Mouse (Mus musculus): ENCODE results near the gene Zmpste24.

Zmpste24 gene

GRCm38 (mm10) chr4:121031440-121031839 is 66.6 kb downstream of the Zmpste24 start:
- DNase-seq (ENCODE audit: low spot score in 2 of 2): no peak

- DNase-seq (ENCODE audit: low spot score in 2 of 2): no peak
These were observed 68.4 kb downstream of the Zmpste24 start for GRCm38 (mm10) chr4:121029632-121030031.

- DNase-seq (ENCODE audit: low spot score in 2 of 2): peak in 1 of 2 experiments; percentile 62
These were observed 69.2 kb downstream of the Zmpste24 start for GRCm38 (mm10) chr4:121028659-121029392.

DNA sequence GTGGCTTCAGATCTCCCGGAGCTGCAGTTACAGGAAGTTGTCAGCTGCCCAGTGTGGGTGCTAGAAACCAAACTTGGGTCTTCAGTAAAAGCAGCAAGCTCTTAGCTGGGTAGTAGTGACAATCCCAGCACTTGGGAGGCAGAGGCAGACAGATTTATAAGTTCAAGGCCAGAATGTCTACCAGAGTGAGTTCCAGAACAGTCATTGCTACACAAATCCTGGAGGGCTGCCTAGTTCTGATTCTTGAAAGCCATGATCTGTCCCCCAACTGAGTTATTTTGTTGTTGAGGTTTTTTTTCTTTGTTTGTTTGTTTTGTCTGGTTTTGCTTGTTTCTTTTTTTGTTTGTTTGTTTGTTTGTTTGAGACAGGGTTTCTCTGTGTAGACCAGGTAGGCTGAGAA is 69.9 kb downstream of the Zmpste24 start:
- no peak for DNase-seq (ENCODE audit: low spot score in 2 of 2)

GRCm38 (mm10) chr4:121025681-121026080 is 72.4 kb downstream of the Zmpste24 start:
- DNase-seq (ENCODE audit: low spot score in 2 of 2): no peak

GRCm38 (mm10) chr4:121023941-121024340 is 74.1 kb downstream of the Zmpste24 start:
- no peak for DNase-seq (ENCODE audit: low spot score in 2 of 2)

DNA sequence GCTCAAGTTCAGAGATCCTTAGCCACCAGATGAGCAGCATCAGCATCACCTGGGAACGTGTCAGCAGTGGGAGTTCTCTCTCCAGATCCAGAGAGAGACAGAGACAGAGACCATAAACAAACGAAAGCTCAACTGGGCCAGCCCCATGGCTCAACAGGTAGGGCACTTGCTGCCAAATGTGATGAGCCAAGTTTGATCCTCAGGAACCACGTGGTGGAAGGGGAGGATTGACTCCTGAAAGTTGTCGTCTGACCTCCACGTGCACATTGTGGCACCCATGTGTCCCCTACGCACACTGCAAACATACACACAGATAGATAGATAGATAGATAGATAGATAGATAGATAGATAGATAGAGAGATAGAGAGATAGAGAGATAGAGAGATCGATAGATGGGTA is 74.6 kb downstream of the Zmpste24 start:
- no peak for DNase-seq (ENCODE audit: low spot score in 2 of 2)

GRCm38 (mm10) chr4:121021911-121022310 is 76.1 kb downstream of the Zmpste24 start:
- DNase-seq (ENCODE audit: low spot score in 2 of 2): no peak

- DNase-seq (ENCODE audit: low spot score in 2 of 2): peak in 1 of 2 experiments; percentile 71
These were observed 77.8 kb downstream of the Zmpste24 start for GRCm38 (mm10) chr4:121020040-121020790.

DNA sequence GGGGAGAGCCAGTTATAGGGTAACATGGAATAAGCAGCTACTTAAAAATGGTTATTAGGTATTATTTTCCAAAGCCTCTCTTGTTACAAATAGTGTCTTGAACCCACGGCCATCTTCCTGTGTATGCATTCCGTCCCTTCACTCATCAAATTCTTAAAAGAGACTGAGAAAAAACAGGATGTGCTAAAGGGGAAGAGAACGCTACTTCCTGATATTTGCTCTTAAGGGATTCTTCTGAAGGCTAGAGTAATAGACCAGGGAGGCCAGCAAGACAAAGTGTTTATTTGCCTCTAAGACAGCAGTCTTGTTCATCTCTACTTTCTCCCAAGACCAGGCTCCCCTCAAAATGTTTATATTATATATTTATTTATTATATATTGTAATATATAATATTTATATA is 79.8 kb downstream of the Zmpste24 start:
- DNase-seq (ENCODE audit: low spot score in 2 of 2): no peak

DNA sequence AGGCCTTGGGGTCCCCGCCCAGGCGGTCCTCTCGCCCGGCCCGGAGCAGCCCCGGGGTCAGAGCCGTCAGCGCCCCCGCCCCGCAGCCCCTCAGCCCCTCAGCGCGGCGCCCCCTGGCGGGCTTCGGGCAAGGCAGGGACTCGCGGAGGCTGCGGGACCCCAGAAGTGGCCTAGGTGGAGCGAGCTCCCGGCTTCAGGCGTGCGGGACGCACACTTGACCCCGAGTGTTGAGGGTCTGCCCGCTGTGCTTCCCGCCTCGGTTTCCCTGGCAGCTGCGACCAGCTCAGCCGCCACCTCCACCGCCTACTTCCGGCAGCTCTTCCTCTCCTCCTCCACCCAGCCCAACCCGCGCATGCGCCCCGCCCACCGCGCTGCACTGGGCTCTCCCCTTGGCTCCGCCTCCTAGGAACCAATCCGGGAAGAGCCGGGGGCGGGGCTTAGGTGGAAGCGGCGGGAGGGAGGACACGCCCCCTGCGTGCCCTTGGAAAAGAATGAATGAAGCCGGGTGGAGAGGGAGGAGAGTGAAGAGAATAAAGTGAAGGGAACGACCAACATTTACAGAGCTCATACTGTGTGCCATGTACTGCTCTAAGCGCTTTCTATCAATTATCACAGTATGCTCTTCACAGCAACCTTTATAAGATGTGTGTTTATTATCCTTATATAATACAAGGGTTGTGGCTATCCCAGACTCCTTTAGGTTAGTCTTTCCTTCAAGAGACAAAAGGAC is 80.9 kb downstream of the Zmpste24 start, which contains the start of gene Smap2:
Gene Smap2 (minus strand): TSS at position 320 of the 730 bp plus-strand sequence.
- DNase-seq (ENCODE audit: low spot score in 2 of 2): peak; percentile 93 to 98

DNA sequence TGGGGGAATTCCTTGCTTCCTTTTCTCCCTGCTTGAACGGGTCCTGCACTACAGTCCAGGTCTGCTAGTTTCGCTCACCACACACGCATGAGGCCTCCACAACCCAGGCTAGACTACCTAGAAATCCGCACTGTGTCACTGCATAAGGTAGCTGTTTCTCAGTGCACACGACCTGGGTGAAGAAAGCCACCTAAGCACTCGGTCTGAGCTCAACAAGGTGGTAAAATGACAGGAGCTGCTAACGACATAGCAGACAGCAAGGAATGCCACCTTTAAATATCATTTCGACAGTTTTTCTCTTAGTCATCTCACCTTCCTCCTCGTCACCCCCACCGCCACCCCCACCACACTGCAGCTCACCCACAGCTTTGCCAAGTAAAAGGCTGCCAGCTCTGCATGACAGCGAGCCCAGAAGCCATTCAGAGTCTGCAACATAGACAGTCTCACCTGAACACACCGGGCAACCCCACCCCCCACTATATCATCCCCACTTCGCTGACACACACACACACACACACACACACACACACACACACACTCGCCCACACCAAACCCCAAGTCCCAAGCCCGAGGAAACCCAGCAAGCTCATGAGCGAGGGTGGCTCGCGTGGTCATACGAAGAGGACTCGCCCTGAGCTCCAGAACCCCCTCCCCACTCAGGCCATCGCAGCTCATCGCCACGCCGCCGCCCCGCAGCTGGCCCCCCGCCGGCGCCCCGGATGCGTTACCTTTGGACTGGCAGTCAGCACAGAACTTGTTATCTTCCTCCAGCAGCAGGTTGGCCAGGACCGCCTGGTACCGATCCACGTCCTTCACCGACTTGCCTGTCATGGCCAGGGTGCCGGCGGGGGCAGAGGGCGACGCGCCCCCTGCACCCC is 81.8 kb downstream of the Zmpste24 start:
- peak in 1 of 2 experiments; percentile 39 for DNase-seq (ENCODE audit: low spot score in 2 of 2)

DNA sequence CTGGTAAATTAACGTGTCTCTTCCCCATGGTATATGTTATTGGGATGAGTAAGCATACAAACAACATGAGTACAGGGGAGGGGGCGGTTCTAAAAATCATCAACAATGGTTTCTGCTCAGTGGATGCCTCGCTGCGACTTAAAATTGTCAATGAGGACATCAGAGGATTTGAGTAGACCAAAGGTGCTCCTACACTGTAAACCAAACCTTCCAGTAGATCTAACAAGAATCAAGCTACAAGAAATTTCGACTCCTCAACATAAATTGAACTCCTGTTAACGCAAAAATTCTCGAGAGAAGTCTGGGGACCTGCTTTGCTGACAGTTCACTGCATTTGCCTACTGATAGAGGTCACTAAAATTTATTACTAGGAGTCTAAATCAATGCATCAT is 82.8 kb downstream of the Zmpste24 start:
- DNase-seq (ENCODE audit: low spot score in 2 of 2): no peak

GRCm38 (mm10) chr4:121014594-121015267 is 83.3 kb downstream of the Zmpste24 start:
- no peak for DNase-seq (ENCODE audit: low spot score in 2 of 2)

GRCm38 (mm10) chr4:121010770-121011549 is 87.1 kb downstream of the Zmpste24 start:
- no peak for DNase-seq (ENCODE audit: low spot score in 2 of 2)
